Mouse (Mus musculus) thymus, adult 2 months (tissue): ENCODE data around the gene Carmil1.

ENCODE experiments used
- CTCF ChIP-seq: fragments of 200-500 bp; IDR thresholded peaks from 2 replicates; pipeline ENCODE4 v1.5.1; 2012; ENCODE audit warnings: mild to moderate bottlenecking, control low read depth, low read length, moderate library complexity, borderline replicate concordance; ENCODE audit not compliant: control insufficient read depth, poor library complexity, insufficient read depth; ENCODE audit errors: extremely low read depth
- POLR2A ChIP-seq: fragments of 200-500 bp; IDR thresholded peaks from 2 replicates; pipeline ENCODE4 v1.6.1; 2012; ENCODE audit warnings: mild to moderate bottlenecking, low read length, control low read depth, moderate library complexity; ENCODE audit not compliant: control insufficient read depth, poor library complexity, insufficient read depth; ENCODE audit errors: extremely low read depth

GRCm38 (mm10) chr13:24280439-24281431 is at the start of gene Carmil1:
- TF ChIP-seq CTCF: peak; percentile 54; the same call in 1 of the 2 replicates
- TF ChIP-seq POLR2A: no peak
